Mouse (Mus musculus) activated CD4-positive, CD25-positive, alpha-beta regulatory T cell, adult 9 weeks (primary cell): ENCODE measurements around the gene Kyat1. TPM values are rescaled to one million over a fixed set of nuclear protein-coding genes. Genes with fewer than 3 reads are reported as not detected.

Source experiments
- polyA plus RNA-seq: library from polyadenylated mRNA; unstranded; fragments of 100-300 nt; shearing (Covaris generic); gene quantifications from one replicate; pipeline ENCODE4 v1.2.1, GENCODE M21; 2017

Kyat1 gene
- polyA plus RNA-seq = 12.3 TPM

GRCm38 (mm10) chr2:30205629-30206357, at the start of gene Kyat1:
Gene Kyat1, minus strand, starts transcription at chr2:30205847.

GRCm38 (mm10) chr2:30240267-30240666, 34.6 kb upstream of the Kyat1 start, which contains the start of gene Gm28035:
Gene Gm28035, plus strand, starts transcription at chr2:30240567.

GRCm38 (mm10) chr2:30237199-30237880, 31.7 kb upstream of the Kyat1 start, which contains the start of gene Lrrc8a:
Gene Lrrc8a, plus strand, starts transcription at chr2:30237715.

GRCm38 (mm10) chr2:30177700-30178675, 27.7 kb downstream of the Kyat1 start, which contains the start of gene Spout1:
Gene Spout1, minus strand, starts transcription at chr2:30178459.

GRCm38 (mm10) chr2:30171371-30171996, 34.2 kb downstream of the Kyat1 start, which contains the start of gene Endog:
Gene Endog, plus strand, starts transcription at chr2:30171493.

Other genes with a start within 250 kb of the Kyat1 start
- 147 TPM for gene Sptan1, start 240.3 kb downstream of the Kyat1 start, polyA plus RNA-seq
- 1.3 TPM for gene Wdr34, start 157.0 kb downstream of the Kyat1 start, polyA plus RNA-seq
- gene Set, start 148.5 kb downstream of the Kyat1 start, polyA plus RNA-seq = 144 TPM
- 1.2 TPM for gene Pkn3, start 128.2 kb downstream of the Kyat1 start, polyA plus RNA-seq
- 30.3 TPM for gene Zdhhc12, start 112.2 kb downstream of the Kyat1 start, polyA plus RNA-seq
- 34.3 TPM for gene Zer1, start 81.3 kb downstream of the Kyat1 start, polyA plus RNA-seq
- 7.7 TPM for gene Tbc1d13, start 72.1 kb downstream of the Kyat1 start, polyA plus RNA-seq
- gene Endog, start 34.4 kb downstream of the Kyat1 start, polyA plus RNA-seq = 2.3 TPM
- 42.8 TPM for gene Spout1, start 27.4 kb downstream of the Kyat1 start, polyA plus RNA-seq
- 7.8 TPM for gene Lrrc8a, start 31.9 kb upstream of the Kyat1 start, polyA plus RNA-seq
- 3.9 TPM for gene Gm28035, start 34.7 kb upstream of the Kyat1 start, polyA plus RNA-seq
- gene Phyhd1, start 60.4 kb upstream of the Kyat1 start, polyA plus RNA-seq = 7.2 TPM
- gene Gm28038, start 75.2 kb upstream of the Kyat1 start, polyA plus RNA-seq = not detected
- gene Dolk, start 80.5 kb upstream of the Kyat1 start, polyA plus RNA-seq = 17.4 TPM
- gene Nup188, start 80.5 kb upstream of the Kyat1 start, polyA plus RNA-seq = 27.8 TPM
- 148 TPM for gene Sh3glb2, start 153.5 kb upstream of the Kyat1 start, polyA plus RNA-seq
- gene Miga2, start 158.4 kb upstream of the Kyat1 start, polyA plus RNA-seq = 15.6 TPM
- 38.7 TPM for gene Dolpp1, start 186.4 kb upstream of the Kyat1 start, polyA plus RNA-seq
- gene Crat, start 210.0 kb upstream of the Kyat1 start, polyA plus RNA-seq = 6.7 TPM
- gene Ptpa, start 210.2 kb upstream of the Kyat1 start, polyA plus RNA-seq = 126 TPM